Mouse (Mus musculus) forebrain, embryonic 14.5 days (tissue): ENCODE measurements around the gene Phldb3. TPM values are rescaled to one million over a fixed set of nuclear protein-coding genes. Genes with fewer than 3 reads are reported as not detected.

Source experiments
- ATAC-seq: fragments of 200-750 bp; cut with Nextera tagmentation; 2 replicates; pipeline ENCODE4 v1.8.0; 2017; ENCODE audit warnings: mild to moderate bottlenecking, moderate library complexity
- DNase-seq: peaks from one replicate; pipeline ENCODE4 v3.0.0-alpha.2; 2015; ENCODE audit warnings: low spot score
- H3K27ac ChIP-seq: fragments of 300-500 bp; sonication (generic); 2 replicates; pipeline ENCODE4 v1.5.1; 2014; ENCODE audit warnings: low read depth, mild to moderate bottlenecking, control low read depth, low read length, moderate library complexity
- H3K27me3 ChIP-seq: fragments of 300-500 bp; sonication (generic); replicated peaks from 2 replicates; pipeline ENCODE4 v1.6.1; 2014; ENCODE audit warnings: low read length, control low read depth, mixed read lengths; ENCODE audit not compliant: control insufficient read depth, insufficient read depth
- H3K36me3 ChIP-seq: fragments of 300-500 bp; sonication (generic); 2 replicates; pipeline ENCODE4 v1.6.1; 2014; ENCODE audit warnings: low read length, control low read depth; ENCODE audit not compliant: control insufficient read depth, insufficient read depth
- H3K4me1 ChIP-seq: fragments of 300-500 bp; sonication (generic); 2 replicates; pipeline ENCODE4 v1.6.1; 2014; ENCODE audit warnings: antibody characterized with exemption, low read length, control low read depth; ENCODE audit not compliant: control insufficient read depth, insufficient read depth
- H3K4me2 ChIP-seq: fragments of 300-500 bp; sonication (generic); 2 replicates; pipeline ENCODE4 v1.6.1; 2014; ENCODE audit warnings: mild to moderate bottlenecking, control low read depth, low read length
- H3K4me3 ChIP-seq: fragments of 300-500 bp; sonication (generic); 2 replicates; pipeline ENCODE4 v1.5.1; 2014; ENCODE audit warnings: low read depth, low read length, control low read depth
- H3K9ac ChIP-seq: fragments of 300-500 bp; sonication (generic); 2 replicates; pipeline ENCODE4 v1.6.1; 2014; ENCODE audit warnings: mild to moderate bottlenecking, low read length, control low read depth, moderate library complexity
- H3K9me3 ChIP-seq: fragments of 300-500 bp; sonication (generic); replicated peaks from 2 replicates; pipeline ENCODE4 v1.6.1; 2016; ENCODE audit warnings: low read length, control low read depth, mixed read lengths; ENCODE audit not compliant: control insufficient read depth
- WGBS: fragments of 180-500 bp; shearing (Covaris S2); extraction: QIAGEN DNeasy Blood & Tissue Kit; methylation state at CpG from one replicate; pipeline ENCODE4 v1.1.7; 2014; 5-methylcytosine and 5-hydroxymethylcytosine counted together
- polyA plus RNA-seq: library from polyadenylated mRNA; unstranded; fragments of >200 nt; fragmentation: Nextera tagmentation; extraction: Ambion mirVana; gene quantifications from 2 replicates; pipeline ENCODE4 v1.2.1, GENCODE M21; 2014

Gene Phldb3
- polyA plus RNA-seq, 1 experiment from 2014 or later, result not detected

GRCm38 (mm10) chr7:24572455-24572854 lies 38.1 kb upstream of the Phldb3 start:
- no peak for ATAC-seq
- Histone ChIP-seq H3K4me3 (no peak overlapping the region), H3K9ac (no peak overlapping the region), H3K27me3 (no peaks in the 10 kb centered on the region), H3K4me2 (no peak overlapping the region), H3K9me3 (no peaks in the 10 kb centered on the region), H3K27ac (no peak overlapping the region), H3K4me1 (no peaks in the 10 kb centered on the region), H3K36me3 (peaks cover 36% of the 10 kb centered on the region)
- 57% methylated on average over 5 of the region's 5 CpGs for WGBS
- DNase-seq, result peak; percentile 25

DNA sequence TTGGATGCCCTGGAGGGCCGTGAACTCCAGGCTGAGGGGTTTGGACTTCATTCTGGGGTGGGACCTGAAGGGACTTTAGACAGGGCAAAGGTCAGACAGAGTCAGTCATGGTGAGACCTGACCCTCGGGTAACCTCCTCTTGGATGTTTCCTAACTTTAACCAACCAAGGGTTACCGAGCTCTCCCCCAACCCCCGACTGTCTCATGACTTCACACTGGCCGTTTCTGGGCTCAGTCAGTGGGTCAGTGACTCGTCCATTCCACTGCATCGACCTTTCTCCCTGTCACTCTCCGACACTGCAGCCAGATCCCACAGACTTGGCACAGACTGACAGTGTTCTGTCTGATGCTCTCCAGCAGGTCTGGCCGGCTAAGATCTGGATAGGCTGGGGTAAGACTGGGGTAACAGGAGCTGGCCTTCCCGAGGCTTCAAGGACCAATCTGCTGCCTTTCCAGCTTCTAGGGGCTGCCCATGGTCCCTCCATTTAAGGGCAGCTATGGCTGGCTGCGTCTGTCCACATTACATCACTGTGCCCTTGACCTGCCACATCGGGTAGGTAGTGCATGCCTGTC lies 36.3 kb upstream of the Phldb3 start:
- Histone ChIP-seq H3K4me2 (no peak overlapping the region), H3K27ac (no peak overlapping the region), H3K36me3 (peaks cover 23% of the 10 kb centered on the region), H3K4me3 (no peak overlapping the region), H3K9ac (no peak overlapping the region), H3K9me3 (no peaks in the 10 kb centered on the region), H3K27me3 (no peaks in the 10 kb centered on the region), H3K4me1 (no peaks in the 10 kb centered on the region)
- 69% methylated on average over 12 of the region's 12 CpGs for WGBS
- no peak for DNase-seq
- ATAC-seq, result no peak

DNA sequence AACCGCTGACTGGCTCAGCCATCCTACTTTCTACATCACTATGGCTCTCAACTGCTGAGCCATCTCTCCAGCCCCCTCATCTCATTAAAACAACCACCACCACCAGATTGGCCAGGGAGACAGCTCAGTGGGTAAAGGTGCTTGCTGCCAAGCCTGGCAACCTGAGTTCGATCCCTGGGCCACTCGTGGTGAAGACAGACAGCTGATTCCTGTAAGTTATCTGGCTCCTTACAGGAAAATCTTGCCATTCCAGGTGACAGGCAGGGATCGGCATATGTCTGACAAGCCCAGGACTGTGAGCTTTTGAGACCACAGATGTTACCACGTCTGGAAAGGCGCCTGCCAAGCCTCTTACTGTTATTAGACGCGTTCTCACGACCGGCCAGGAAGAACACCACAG lies 32.8 kb upstream of the Phldb3 start:
- ATAC-seq (no peak), DNase-seq (no peak)
- Histone ChIP-seq H3K27me3 (no peaks in the 10 kb centered on the region), H3K27ac (no peak overlapping the region), H3K4me3 (no peak overlapping the region), H3K4me1 (no peaks in the 10 kb centered on the region), H3K9me3 (no peaks in the 10 kb centered on the region), H3K36me3 (peaks cover 5% of the 10 kb centered on the region; the same call in 1 of the 2 replicates), H3K9ac (no peak overlapping the region), H3K4me2 (no peak overlapping the region)
- 90% methylated on average over 10 of the region's 10 CpGs for WGBS

- ATAC-seq, result no peak
Measured at GRCm38 (mm10) chr7:24584876-24585275, 25.7 kb upstream of the Phldb3 start.

DNA sequence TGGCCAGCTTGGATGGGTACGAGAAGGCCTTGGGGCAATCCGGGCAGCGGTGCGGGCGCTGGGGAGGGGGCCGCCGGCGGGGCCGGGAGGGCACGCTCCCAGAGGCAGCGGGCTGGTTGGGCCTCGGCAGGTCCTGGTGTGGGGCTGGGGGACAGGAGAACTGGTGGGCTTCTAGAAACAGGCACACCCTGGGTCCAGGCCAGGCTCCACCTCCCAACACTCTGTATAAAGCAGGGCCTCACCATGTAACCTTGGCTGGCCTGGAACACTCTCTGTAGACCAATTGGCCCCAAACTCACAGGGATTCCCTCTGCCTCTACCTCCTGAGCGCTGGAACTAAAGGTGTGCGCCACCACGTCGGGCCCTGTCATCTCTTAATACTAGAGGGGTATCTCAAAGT lies 24.6 kb upstream of the Phldb3 start:
- Histone ChIP-seq H3K36me3 (no peaks in the 10 kb centered on the region), H3K4me3 (no peak overlapping the region), H3K4me1 (0 out of 2 replicates have a peak, but pooled peaks cover 5% of the 10 kb centered on the region), H3K27me3 (peaks cover 13% of the 10 kb centered on the region), H3K4me2 (no peak overlapping the region), H3K27ac (no peak overlapping the region), H3K9ac (no peak overlapping the region), H3K9me3 (no peaks in the 10 kb centered on the region)
- 55% methylated on average over 16 of the region's 16 CpGs for WGBS
- DNase-seq, result no peak
- ATAC-seq, result no peak

More at GRCm38 (mm10) chr7:24584876-24585275, 25.7 kb upstream of the Phldb3 start:
- peaks cover 13% of the 10 kb centered on the region for H3K27me3 ChIP-seq
- no peak overlapping the region for H3K27ac ChIP-seq
- 0 out of 2 replicates have a peak, but pooled peaks cover 5% of the 10 kb centered on the region for H3K4me1 ChIP-seq
- H3K9me3 ChIP-seq, result no peaks in the 10 kb centered on the region
- no peaks in the 10 kb centered on the region for H3K36me3 ChIP-seq
- 93% methylated on average over 6 of the region's 6 CpGs for WGBS
- no peak for DNase-seq
- no peak overlapping the region for H3K4me3 ChIP-seq
- H3K4me2 ChIP-seq, result no peak overlapping the region
- H3K9ac ChIP-seq, result no peak overlapping the region

- 0 out of 2 replicates have a peak, but pooled peaks cover 5% of the 10 kb centered on the region for H3K4me1 ChIP-seq
- H3K36me3 ChIP-seq, result no peaks in the 10 kb centered on the region
- DNase-seq (no peak), ATAC-seq (peak; percentile 44; the same call in 1 of the 2 replicates)
- WGBS, result 10% methylated on average over 8 of the region's 8 CpGs
- peak overlapping the region; percentile 47 for H3K4me3 ChIP-seq
- peak overlapping the region; percentile 75 for H3K4me2 ChIP-seq
- peak overlapping the region; percentile 84 for H3K9ac ChIP-seq
- no peak overlapping the region for H3K27ac ChIP-seq
- peaks cover 13% of the 10 kb centered on the region for H3K27me3 ChIP-seq
- H3K9me3 ChIP-seq, result no peaks in the 10 kb centered on the region
Measured at GRCm38 (mm10) chr7:24586828-24587227, 23.7 kb upstream of the Phldb3 start.

- peak within 1 kb of the TSS; percentile 29; the same call in 1 of the 2 replicates for H3K27ac ChIP-seq
Measured at GRCm38 (mm10) chr7:24587330-24588105, 23.0 kb upstream of the Phldb3 start, which contains the start of the genes Ethe1 and Zfp575. Ethe1 (plus strand) TSS chr7:24587543. Zfp575 (minus strand) TSS chr7:24587641.

DNA sequence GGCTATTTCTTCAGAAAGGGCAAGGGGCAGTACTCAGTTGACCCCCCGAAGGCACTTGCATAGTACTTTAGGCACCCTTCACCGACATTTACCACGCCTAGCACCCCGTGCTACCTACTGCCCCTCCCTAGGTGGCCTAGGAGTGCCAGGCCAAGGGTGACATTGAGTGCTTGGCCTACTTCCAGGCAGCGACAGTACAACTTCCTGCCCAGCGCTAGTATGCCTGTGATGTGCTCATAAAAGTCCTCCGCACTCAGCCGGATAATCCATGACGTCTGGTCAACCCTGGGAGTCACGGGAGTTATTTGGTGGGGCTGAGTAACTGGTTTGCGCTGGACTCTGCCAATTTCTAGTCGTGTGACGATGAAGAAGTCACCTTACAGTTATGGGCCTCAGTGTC lies 22.2 kb upstream of the Phldb3 start:
- Histone ChIP-seq H3K4me1 (peaks cover 7% of the 10 kb centered on the region; the same call in 1 of the 2 replicates), H3K36me3 (no peaks in the 10 kb centered on the region), H3K9ac (no peak overlapping the region), H3K4me2 (no peak overlapping the region), H3K9me3 (no peaks in the 10 kb centered on the region), H3K4me3 (no peak overlapping the region), H3K27ac (no peak overlapping the region), H3K27me3 (peaks cover 13% of the 10 kb centered on the region)
- no peak for ATAC-seq
- no peak for DNase-seq
- 91% methylated on average over 13 of the region's 13 CpGs for WGBS

More at GRCm38 (mm10) chr7:24587330-24588105, 23.0 kb upstream of the Phldb3 start, which contains the start of the genes Ethe1 and Zfp575:
- H3K9ac ChIP-seq, result peak within 1 kb of the TSS; percentile 84
- H3K36me3 ChIP-seq, result no peaks in the 10 kb centered on the region
- no peaks in the 10 kb centered on the region for H3K9me3 ChIP-seq
- H3K27me3 ChIP-seq, result peaks cover 13% of the 10 kb centered on the region
- H3K4me2 ChIP-seq, result peak within 1 kb of the TSS; percentile 75
- ATAC-seq, result peak; percentile 86
- peak; percentile 90 for DNase-seq
- peak within 1 kb of the TSS; percentile 47 for H3K4me3 ChIP-seq
- 0 out of 2 replicates have a peak, but pooled peaks cover 5% of the 10 kb centered on the region for H3K4me1 ChIP-seq
- WGBS, result 6% methylated on average over 30 of the region's 30 CpGs
